ENCODE assay signal across 8 mouse cellular contexts in the genomic region with DNA sequence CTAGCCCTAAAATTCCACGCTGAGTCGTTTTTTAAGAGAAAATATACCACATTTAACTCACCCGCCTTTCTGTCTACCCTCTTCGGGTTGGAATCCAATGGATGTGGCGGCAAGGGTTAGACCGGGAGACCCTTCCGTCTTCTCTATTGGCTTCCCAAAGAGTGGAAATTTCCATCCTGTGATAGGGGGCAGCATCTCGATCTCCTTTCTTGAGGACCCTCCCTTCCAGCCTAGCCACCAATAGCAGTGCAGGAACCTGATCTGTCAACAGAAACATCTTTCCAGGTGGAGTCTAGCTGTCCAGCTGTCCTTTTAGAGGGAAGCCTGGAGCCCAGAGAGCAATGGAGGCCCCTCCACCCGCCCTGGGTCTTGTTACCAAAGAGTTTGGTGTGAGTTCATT. TPM values are rescaled to one million over a fixed set of nuclear protein-coding genes. Genes with fewer than 3 reads are reported as not detected.
DNase-seq lines count a peak whose midpoint lies in the region; ATAC-seq lines count a peak whose summit lies in the region.

Gene Slc38a4, minus strand, starts transcription at position 163 of the 400 bp plus-strand sequence.

- H3K36me3 ChIP-seq in lung, embryonic 16.5 days (ENCODE audit: control insufficient read depth, insufficient read depth, low read length), result no peaks in the 10 kb centered on the region
- H3K36me3 ChIP-seq in limb, embryonic 11.5 days (ENCODE audit: control insufficient read depth, insufficient read depth, low read length), result no peaks in the 10 kb centered on the region

- no peak for DNase-seq in lung, postnatal 4 days
- no peak for DNase-seq in gastrocnemius, postnatal 36 days
- peak; percentile 65 for DNase-seq in limb, embryonic 11.5 days (ENCODE audit: low spot score)
- DNase-seq in retina, embryonic 14.5 days (ENCODE audit: low spot score), result peak; percentile 64
- DNase-seq in layer of hippocampus, postnatal 25 days (ENCODE audit: extremely low spot score in 1 of 2, low spot score in 1 of 2), result no peak

- intact Hi-C loops in gastrocnemius, postnatal 36 days (cut with DNase I), result no loop called here

- H3K9ac ChIP-seq in lung, embryonic 16.5 days (ENCODE audit: low read length), result peak within 1 kb of the TSS; percentile 70
- H3K9ac ChIP-seq in limb, embryonic 11.5 days (ENCODE audit: low read length), result peak within 1 kb of the TSS; percentile 62

- peak; percentile 84 for ATAC-seq in lung, embryonic 16.5 days (ENCODE audit: low read depth)
- ATAC-seq in limb, embryonic 11.5 days (ENCODE audit: insufficient number of reproducible peaks, low FRiP score, low TSS enrichment, low read depth), result peak; percentile 76
- ATAC-seq in cerebellum, adult (ENCODE audit: insufficient number of reproducible peaks, low FRiP score, low TSS enrichment), result no peak
- ATAC-seq in granulocyte monocyte progenitor cell, adult 5-6 weeks (replicated peaks; ENCODE audit: poor library complexity, severe bottlenecking), result no peak

- H3K4me3 ChIP-seq in lung, embryonic 16.5 days (ENCODE audit: low read length), result peak within 1 kb of the TSS; percentile 47
- peak within 1 kb of the TSS; percentile 49 for H3K4me3 ChIP-seq in limb, embryonic 11.5 days (ENCODE audit: low read depth, low read length)

- WGBS in lung, embryonic 16.5 days, result 52% methylated on average over 9 of the region's 9 CpGs
- 62% methylated on average over 9 of the region's 9 CpGs for WGBS in limb, embryonic 11.5 days

- H3K27ac ChIP-seq in lung, embryonic 16.5 days (ENCODE audit: low read length), result peak within 1 kb of the TSS; percentile 3
- H3K27ac ChIP-seq in limb, embryonic 11.5 days (replicated peaks; ENCODE audit: low read depth, low read length), result peak within 1 kb of the TSS; percentile 47; the same call in 1 of the 2 replicates

- peaks cover 7% of the 10 kb centered on the region; the same call in 1 of the 2 replicates for H3K9me3 ChIP-seq in lung, embryonic 16.5 days (ENCODE audit: control insufficient read depth, low read length)
- peaks cover 8% of the 10 kb centered on the region; the same call in 1 of the 2 replicates for H3K9me3 ChIP-seq in limb, embryonic 11.5 days (ENCODE audit: control insufficient read depth, low read length)

- peaks cover 3% of the 10 kb centered on the region for H3K4me1 ChIP-seq in lung, embryonic 16.5 days (replicated peaks; ENCODE audit: control insufficient read depth, insufficient read depth, low read length)
- no peaks in the 10 kb centered on the region for H3K4me1 ChIP-seq in limb, embryonic 11.5 days (ENCODE audit: control insufficient read depth, insufficient read depth, low read length)

- no peaks in the 10 kb centered on the region for H3K27me3 ChIP-seq in lung, embryonic 16.5 days (ENCODE audit: control insufficient read depth, insufficient read depth, low read depth, low read length)
- no peaks in the 10 kb centered on the region for H3K27me3 ChIP-seq in limb, embryonic 11.5 days (ENCODE audit: control insufficient read depth, insufficient read depth, low read length)

- H3K4me2 ChIP-seq in lung, embryonic 16.5 days (ENCODE audit: low read depth, low read length), result peak within 1 kb of the TSS; percentile 76
- peak within 1 kb of the TSS; percentile 69 for H3K4me2 ChIP-seq in limb, embryonic 11.5 days (ENCODE audit: low read depth, severe bottlenecking)

RNA-seq across cellular contexts. Expression of gene Slc38a4, which starts in this region (rescaled TPM):
- 57.0 and 64.8 TPM in 2 replicates for polyA plus RNA-seq in lung, embryonic 16.5 days (2015; fragmentation: Nextera tagmentation; extraction: Ambion mirVana)
- total RNA-seq in gastrocnemius, postnatal 36 days (2021), result 100 to 1,000 TPM; 156 to 217 TPM
- polyA plus RNA-seq in limb, embryonic 11.5 days (2014; fragmentation: Nextera tagmentation; extraction: Ambion mirVana), result 73.8 and 75.6 TPM in 2 replicates
- not detected in 2 replicates for total RNA-seq in granulocyte monocyte progenitor cell, adult 5-6 weeks (2014; fragmentation: Nextera tagmentation)
- not detected in 2 replicates for total RNA-seq in granulocyte monocyte progenitor cell, adult 5-6 weeks (2017)
- under 1 TPM; 0.77 to 0.91 TPM for total RNA-seq in layer of hippocampus, postnatal 25 days (2021)

Comparison
In these comparisons a context has a peak if more than half of its experiments do, and no peak if none do; other contexts are left out.
1. RNA of gene Slc38a4 (total RNA-seq): 156 to 217 TPM in gastrocnemius, postnatal 36 days; 0.77 to 0.91 TPM in layer of hippocampus, postnatal 25 days and not detected in granulocyte monocyte progenitor cell, adult 5-6 weeks; every median in the first group is over 10 times any median in the second.
2. ATAC-seq: peak in lung, embryonic 16.5 days (single experiment) and limb, embryonic 11.5 days (single experiment); none in cerebellum, adult (single experiment) and granulocyte monocyte progenitor cell, adult 5-6 weeks (single experiment).
3. DNase-seq: peak in limb, embryonic 11.5 days (single experiment) and retina, embryonic 14.5 days (single experiment); none in lung, postnatal 4 days (0 of 2), gastrocnemius, postnatal 36 days (0 of 2) and layer of hippocampus, postnatal 25 days (0 of 2).